Mouse (Mus musculus) cortical plate, adult 2 months (tissue): ENCODE results near the gene Cpxm2. TPM values are rescaled to one million over a fixed set of nuclear protein-coding genes. Genes with fewer than 3 reads are reported as not detected.

Source experiments
- H3K27ac ChIP-seq: fragments of 200-500 bp; 2 replicates; pipeline ENCODE4 v1.5.1; 2012; ENCODE audit warnings: low read length, control low read depth, inconsistent platforms; ENCODE audit not compliant: insufficient read depth
- H3K4me1 ChIP-seq: fragments of 200-500 bp; 2 replicates; pipeline ENCODE4 v1.6.1; 2011; ENCODE audit warnings: low read length; ENCODE audit not compliant: control insufficient read depth, insufficient read depth
- H3K4me3 ChIP-seq: fragments of 200-500 bp; 2 replicates; pipeline ENCODE4 v1.5.1; 2011; ENCODE audit warnings: mild to moderate bottlenecking, low read length, control low read depth; ENCODE audit not compliant: insufficient read depth
- CTCF ChIP-seq: fragments of 200-500 bp; IDR thresholded peaks from 2 replicates; pipeline ENCODE4 v1.5.1; 2011; ENCODE audit warnings: mild to moderate bottlenecking, control low read depth, low read length; ENCODE audit not compliant: insufficient read depth; ENCODE audit errors: extremely low read depth
- POLR2A ChIP-seq: fragments of 200-500 bp; IDR thresholded peaks from 2 replicates; pipeline ENCODE4 v1.6.1; 2011; ENCODE audit warnings: mild to moderate bottlenecking, low read length, control low read depth; ENCODE audit not compliant: insufficient read depth; ENCODE audit errors: extremely low read depth
- polyA plus RNA-seq: library from polyadenylated mRNA; depleted of rRNA; stranded (reverse); fragments of >200 nt; gene quantifications from 2 replicates; pipeline ENCODE4 v1.2.3, GENCODE M21; 2012; rRNA removed

The Cpxm2 gene
- polyA plus RNA-seq, 1 experiment: 2.0 TPM

DNA sequence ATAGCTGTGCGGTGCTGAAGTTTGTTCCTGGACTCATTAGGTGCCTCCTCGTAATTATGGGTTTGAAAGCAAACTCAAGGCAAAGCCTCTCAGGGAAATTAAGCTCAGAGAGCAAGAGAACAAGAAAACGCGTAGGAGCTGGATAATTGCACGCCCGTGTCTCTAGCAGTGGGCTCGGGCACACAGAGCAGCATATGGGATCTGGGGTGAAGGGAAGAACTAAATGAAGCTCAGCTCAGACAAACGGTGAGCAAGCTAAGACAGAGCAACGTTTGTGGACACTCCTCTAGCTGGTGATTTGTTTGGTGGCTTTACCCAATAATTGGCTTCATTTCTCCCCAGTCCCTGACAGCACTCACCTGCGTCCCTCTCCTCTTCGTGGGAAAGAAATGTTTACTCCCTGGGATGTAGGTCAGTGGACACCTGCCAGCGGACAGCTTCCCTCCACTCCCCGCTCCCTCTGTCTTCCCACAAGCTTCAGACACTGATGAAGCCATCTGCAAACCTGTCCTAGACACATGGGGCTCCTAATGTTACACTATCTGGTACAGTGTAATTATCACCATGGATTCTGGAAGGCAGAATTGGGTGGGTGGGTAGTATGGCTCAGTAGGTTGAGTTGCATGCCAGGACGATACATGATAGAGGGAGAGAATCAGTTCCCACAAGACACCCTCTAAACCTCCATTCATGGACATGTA, 148.4 kb downstream of the Cpxm2 start:
- H3K27ac ChIP-seq: no peak overlapping the region
- peaks cover 2% of the 10 kb centered on the region for H3K4me1 ChIP-seq
- no peak for TF ChIP-seq POLR2A
- no peak for TF ChIP-seq CTCF
- H3K4me3 ChIP-seq: no peak overlapping the region

DNA sequence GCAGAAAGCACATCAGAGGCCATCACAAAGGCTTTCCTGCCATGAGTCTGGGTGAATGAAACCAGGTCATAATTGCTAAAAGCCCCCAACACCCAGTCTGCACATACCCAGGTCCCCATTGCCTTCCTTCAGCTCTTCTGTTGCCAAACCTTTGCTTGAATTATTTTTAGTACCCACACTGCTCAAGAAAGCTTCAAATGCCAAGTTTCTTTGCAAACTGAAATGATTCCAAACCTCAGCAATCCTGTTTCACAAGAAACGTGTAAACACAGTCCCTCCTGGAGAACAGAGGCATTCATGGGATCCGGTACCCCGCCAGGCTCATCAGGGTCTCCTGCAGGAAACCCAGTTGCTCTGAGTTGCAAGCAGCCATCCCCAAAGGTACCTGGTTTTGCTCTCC, 161.7 kb downstream of the Cpxm2 start:
- Histone ChIP-seq H3K4me1 (no peaks in the 10 kb centered on the region; the same call in 1 of the 2 replicates), H3K27ac (no peak overlapping the region), H3K4me3 (no peak overlapping the region)
- TF ChIP-seq POLR2A: no peak
- no peak for TF ChIP-seq CTCF

GRCm38 (mm10) chr7:131992226-131992625, 162.3 kb downstream of the Cpxm2 start:
- H3K4me3 ChIP-seq: no peak overlapping the region

DNA sequence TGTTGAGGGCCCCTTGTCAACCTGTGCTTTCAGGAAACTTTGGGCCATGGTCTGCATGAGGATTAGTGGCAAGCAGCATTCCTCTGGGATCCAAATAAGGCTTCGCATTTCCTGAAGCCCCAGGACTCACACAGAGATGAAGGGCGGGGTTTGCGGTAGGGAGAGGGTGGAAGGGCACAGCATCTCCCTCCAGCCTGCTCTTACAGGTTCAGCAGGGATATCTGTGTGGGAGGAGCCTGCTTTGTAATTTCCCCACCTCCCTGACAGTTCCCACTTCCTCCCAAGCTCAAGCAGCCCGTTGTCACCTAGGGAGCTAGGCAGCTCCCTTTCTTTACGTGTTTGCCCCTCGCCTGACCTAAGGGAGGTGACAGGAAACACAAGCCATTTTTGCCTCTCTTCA, 165.5 kb downstream of the Cpxm2 start:
- H3K4me3 ChIP-seq: no peak overlapping the region
- H3K4me1 ChIP-seq: no peaks in the 10 kb centered on the region; the same call in 1 of the 2 replicates
- H3K27ac ChIP-seq: no peak overlapping the region
- TF ChIP-seq CTCF (no peak), POLR2A (no peak)

More at GRCm38 (mm10) chr7:131992226-131992625, 162.3 kb downstream of the Cpxm2 start:
- Histone ChIP-seq H3K4me1 (no peaks in the 10 kb centered on the region; the same call in 1 of the 2 replicates), H3K27ac (no peak overlapping the region)
- TF ChIP-seq POLR2A (no peak), CTCF (no peak)

Other genes starting within 250 kb of the Cpxm2 start
- gene Gpr26, start 188.3 kb downstream of the Cpxm2 start, polyA plus RNA-seq: 59.8 and 60.7 TPM in 2 replicates
- 16.0 and 16.1 TPM in 2 replicates for gene Chst15, start 162.5 kb upstream of the Cpxm2 start, polyA plus RNA-seq